14 mouse cellular contexts compared by ENCODE assay signal in the genomic region with DNA sequence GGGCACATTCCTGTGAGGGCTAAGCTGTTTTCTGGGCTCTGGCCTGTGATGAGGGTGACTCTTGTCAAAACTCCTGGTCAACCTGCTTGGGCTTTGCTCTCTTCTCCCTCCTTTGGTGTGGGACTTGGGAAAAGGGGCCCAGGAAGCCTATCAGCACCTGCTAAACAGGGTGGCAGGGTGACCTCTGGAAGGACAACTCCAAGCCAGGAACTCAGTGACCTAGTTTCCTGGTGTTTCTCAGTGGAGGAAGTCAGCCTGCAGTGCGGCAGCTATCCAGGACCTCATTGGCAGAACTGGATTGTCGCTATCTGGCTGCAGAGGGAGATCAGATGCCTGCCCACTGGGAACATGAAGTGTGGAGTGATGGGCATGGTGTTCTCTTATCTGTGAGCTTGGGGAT. TPM values are rescaled to one million over a fixed set of nuclear protein-coding genes. Genes with fewer than 3 reads are reported as not detected.
DNase-seq lines count a peak whose midpoint lies in the region; ATAC-seq and TF ChIP-seq lines count a peak whose summit lies in the region.
"Had no signal": no experiment of that assay in that cellular context is flagged by ENCODE, and none has a peak within 500 bp of the region (broad histone marks: within the 10 kb centered on the region; RNA-seq: fewer than 3 reads in every experiment).

No protein-coding gene starts in this region.

- peak overlapping the region; percentile 9; the same call in 1 of the 2 replicates for H3K27ac ChIP-seq in hindbrain, embryonic 12.5 days
- H3K27ac ChIP-seq in hindbrain, embryonic 11.5 days (ENCODE audit: low read depth, low read length), result no peak overlapping the region
- H3K27ac ChIP-seq in intestine, embryonic 16.5 days (ENCODE audit: low read length), result no peak overlapping the region
- H3K27ac ChIP-seq: embryonic facial prominence, embryonic 12.5 days; intestine, embryonic 15.5 days; limb, embryonic 12.5 days; neural tube, embryonic 12.5 days had no signal

- intact Hi-C loops in heart, postnatal 36 days (cut with DNase I), result no loop called here
- intact Hi-C loops in left cerebral cortex, postnatal 10 days (cut with DNase I), result no loop called here

- 0 out of 2 replicates have a peak overlapping the region, but pooled peaks have one; percentile 5 for H3K4me2 ChIP-seq in hindbrain, embryonic 12.5 days (replicated peaks)
- no peak overlapping the region for H3K4me2 ChIP-seq in hindbrain, embryonic 11.5 days (replicated peaks; ENCODE audit: low read depth, low read length)
- H3K4me2 ChIP-seq in intestine, embryonic 16.5 days (ENCODE audit: low read depth, low read length), result no peak overlapping the region
- H3K4me2 ChIP-seq: embryonic facial prominence, embryonic 12.5 days; intestine, embryonic 15.5 days; limb, embryonic 12.5 days; neural tube, embryonic 12.5 days had no signal

- no peak for DNase-seq in hindbrain, embryonic 11.5 days (ENCODE audit: low spot score)
- peak; percentile 64 for DNase-seq in cerebellum, adult 8-10 months
- DNase-seq in heart, adult 18-20 months, result peak; percentile 72 to 82
- peak; percentile 47 to 54 for DNase-seq in heart, postnatal 36 days
- no peak for DNase-seq in left cerebral cortex, postnatal 10 days (ENCODE audit: extremely low spot score in 1 of 2, low spot score in 2 of 2)
- no peak for DNase-seq in lung, adult 2 months

- 30% methylated on average over 2 of the region's 2 CpGs for WGBS in hindbrain, embryonic 12.5 days
- 29% methylated on average over 2 of the region's 2 CpGs for WGBS in hindbrain, embryonic 11.5 days
- WGBS in intestine, embryonic 16.5 days, result 9% methylated on average over 2 of the region's 2 CpGs
- 10% methylated on average over 2 of the region's 2 CpGs for WGBS in lung, adult 2 months

- ATAC-seq in hindbrain, embryonic 12.5 days (ENCODE audit: low FRiP score), result no peak
- ATAC-seq in hindbrain, embryonic 11.5 days (ENCODE audit: low FRiP score), result no peak
- no peak for ATAC-seq in intestine, embryonic 16.5 days
- ATAC-seq: intestine, embryonic 15.5 days; lung, postnatal 0 days had no signal

- H3K27me3 ChIP-seq in hindbrain, embryonic 12.5 days, result peaks cover 13% of the 10 kb centered on the region
- no peaks in the 10 kb centered on the region for H3K27me3 ChIP-seq in hindbrain, embryonic 11.5 days (ENCODE audit: control insufficient read depth, insufficient read depth, low read length)
- H3K27me3 ChIP-seq in intestine, embryonic 16.5 days (replicated peaks; ENCODE audit: control insufficient read depth, insufficient read depth, low read length), result no peaks in the 10 kb centered on the region; the same call in 1 of the 2 replicates

- no peaks in the 10 kb centered on the region for H3K9me3 ChIP-seq in hindbrain, embryonic 12.5 days (replicated peaks)
- no peaks in the 10 kb centered on the region for H3K9me3 ChIP-seq in hindbrain, embryonic 11.5 days (ENCODE audit: control insufficient read depth, low read length)
- H3K9me3 ChIP-seq in intestine, embryonic 16.5 days (ENCODE audit: control insufficient read depth, low read length), result no peaks in the 10 kb centered on the region
- H3K9me3 ChIP-seq: embryonic facial prominence, embryonic 12.5 days; intestine, embryonic 15.5 days; limb, embryonic 12.5 days; neural tube, embryonic 12.5 days had no signal

- H3K4me3 ChIP-seq in hindbrain, embryonic 12.5 days, result no peak overlapping the region
- H3K4me3 ChIP-seq in hindbrain, embryonic 11.5 days (ENCODE audit: low read depth, low read length), result no peak overlapping the region
- no peak overlapping the region for H3K4me3 ChIP-seq in intestine, embryonic 16.5 days (ENCODE audit: low read length)
- H3K4me3 ChIP-seq in lung, adult 2 months (replicated peaks; ENCODE audit: extremely low read depth, low read depth, low read length), result no peak overlapping the region
- H3K4me3 ChIP-seq: embryonic facial prominence, embryonic 12.5 days; intestine, embryonic 15.5 days; limb, embryonic 12.5 days; neural tube, embryonic 12.5 days had no signal

- H3K4me1 ChIP-seq in hindbrain, embryonic 12.5 days, result peaks cover 7% of the 10 kb centered on the region
- H3K4me1 ChIP-seq in hindbrain, embryonic 11.5 days (replicated peaks; ENCODE audit: control insufficient read depth, insufficient read depth, low read length), result no peaks in the 10 kb centered on the region
- no peaks in the 10 kb centered on the region for H3K4me1 ChIP-seq in intestine, embryonic 16.5 days (ENCODE audit: control insufficient read depth, insufficient read depth, low read length)
- no peaks in the 10 kb centered on the region for H3K4me1 ChIP-seq in lung, adult 2 months (ENCODE audit: control insufficient read depth, insufficient read depth, low read length)
- H3K4me1 ChIP-seq: intestine, embryonic 15.5 days; limb, embryonic 12.5 days; neural tube, embryonic 12.5 days had no signal

- H3K36me3 ChIP-seq in hindbrain, embryonic 12.5 days, result no peaks in the 10 kb centered on the region
- no peaks in the 10 kb centered on the region for H3K36me3 ChIP-seq in hindbrain, embryonic 11.5 days (ENCODE audit: control insufficient read depth, insufficient read depth, low read length)
- H3K36me3 ChIP-seq in intestine, embryonic 16.5 days (ENCODE audit: control insufficient read depth, insufficient read depth, low read length), result no peaks in the 10 kb centered on the region
- H3K36me3 ChIP-seq: embryonic facial prominence, embryonic 12.5 days; intestine, embryonic 15.5 days; limb, embryonic 12.5 days; neural tube, embryonic 12.5 days had no signal

- no peak for TF ChIP-seq POLR2A in lung, adult 2 months (IDR thresholded peaks at IDR 0.05; ENCODE audit: borderline replicate concordance, extremely low read depth, low read depth, low read length)

- 0 out of 2 replicates have a peak overlapping the region, but pooled peaks have one; percentile 6 for H3K9ac ChIP-seq in hindbrain, embryonic 12.5 days
- H3K9ac ChIP-seq in hindbrain, embryonic 11.5 days (ENCODE audit: low read depth, low read length), result no peak overlapping the region
- no peak overlapping the region for H3K9ac ChIP-seq in intestine, embryonic 16.5 days (ENCODE audit: low read depth, low read length)
- H3K9ac ChIP-seq: embryonic facial prominence, embryonic 12.5 days; intestine, embryonic 15.5 days; limb, embryonic 12.5 days; neural tube, embryonic 12.5 days had no signal

- TF ChIP-seq CTCF in lung, adult 2 months (IDR thresholded peaks at IDR 0.05; ENCODE audit: insufficient read depth, low read length), result no peak

RNA-seq across cellular contexts. Expression of gene Bhlhe23, which starts 11.7 kb away (rescaled TPM):
- 2.3 and 3.3 TPM in 2 replicates for polyA plus RNA-seq in hindbrain, embryonic 12.5 days (2016; fragmentation: Nextera tagmentation; extraction: Ambion mirVana)
- 3.0 and 3.7 TPM in 2 replicates for polyA plus RNA-seq in hindbrain, embryonic 11.5 days (2014; fragmentation: Nextera tagmentation; extraction: Ambion mirVana)
- total RNA-seq in heart, adult 18-20 months (2021), result not detected
- total RNA-seq in heart, postnatal 36 days (2021), result not detected
- polyA plus RNA-seq in intestine, embryonic 16.5 days (2015; fragmentation: Nextera tagmentation; extraction: Ambion mirVana), result not detected in 2 replicates
- under 1 TPM; 0.30 to 0.45 TPM for total RNA-seq in left cerebral cortex, postnatal 10 days (2021)
- polyA plus RNA-seq in lung, adult 2 months (2012; rRNA removed), result not detected in 2 replicates
- total RNA-seq: adrenal gland, postnatal 4 days had no signal
- polyA plus RNA-seq: intestine, embryonic 15.5 days; limb, embryonic 12.5 days; lung, postnatal 0 days had no signal

Comparison
In these comparisons a context has a peak if more than half of its experiments do, and no peak if none do; other contexts are left out.
1. DNase-seq: peak in cerebellum, adult 8-10 months (single experiment), heart, adult 18-20 months (2 of 2) and heart, postnatal 36 days (2 of 2); none in hindbrain, embryonic 11.5 days (single experiment), left cerebral cortex, postnatal 10 days (0 of 2) and lung, adult 2 months (single experiment).